Mouse (Mus musculus): Measurements from ENCODE around the gene Lama2.

GRCm38 (mm10) chr10:27264713-27265112, 354.8 kb downstream of the Lama2 start:
- TF ChIP-seq CTCF (IDR thresholded peaks at IDR 0.05; ENCODE audit: borderline replicate concordance, control insufficient read depth, extremely low read depth, insufficient read depth, low read length, poor library complexity) (no peak), POLR2A (IDR thresholded peaks at IDR 0.05; ENCODE audit: control insufficient read depth, extremely low read depth, insufficient read depth, low read length, poor library complexity) (no peak)
